Mouse (Mus musculus): ENCODE measurements at regions not wholly inside any gene's neighbourhood (a gene's known extent, or its start where the extent isn't known, plus 50 kb on each side); places are given as distances from the start of the nearest gene placed in this dataset.

GRCm38 (mm10) chr3:56489154-56489553 is 305.7 kb upstream of the Nbea start:
- Histone ChIP-seq H3K36me3 (replicated peaks) (no peaks in the 10 kb centered on the region), H3K27me3 (ENCODE audit: insufficient read depth, low read length) (no peaks in the 10 kb centered on the region), H3K9me3 (replicated peaks) (peaks cover 10% of the 10 kb centered on the region), H3K4me3 (ENCODE audit: low read depth, low read length) (no peak overlapping the region), H3K4me1 (ENCODE audit: insufficient read depth, low read depth, low read length) (no peaks in the 10 kb centered on the region)
- DNase-seq (ENCODE audit: low spot score) (no peak), ATAC-seq (ENCODE audit: extremely low read depth, insufficient number of reproducible peaks, low FRiP score, poor library complexity, severe bottlenecking) (no peak)
- TF ChIP-seq GATA2 (IDR thresholded peaks at IDR 0.05; ENCODE audit: borderline replicate concordance, low read depth, low read length) = no peak
- no peak for TF ChIP-seq TAL1 (conservative IDR thresholded peaks at IDR 0.05; ENCODE audit: low read depth, low read length)
- TF ChIP-seq POLR2AphosphoS5 (IDR thresholded peaks at IDR 0.05; ENCODE audit: insufficient replicate concordance, low read depth, low read length) = no peak

GRCm38 (mm10) chr3:56485550-56486400 is 302.3 kb upstream of the Nbea start:
- ATAC-seq (ENCODE audit: extremely low read depth, insufficient number of reproducible peaks, low FRiP score, poor library complexity, severe bottlenecking) = no peak
- TF ChIP-seq GATA1 (IDR thresholded peaks at IDR 0.05; ENCODE audit: borderline replicate concordance, low read length) (no peak), POLR2AphosphoS5 (IDR thresholded peaks at IDR 0.05; ENCODE audit: insufficient replicate concordance, low read depth, low read length) (no peak), CTCF (IDR thresholded peaks at IDR 0.05; ENCODE audit: low read depth, low read length) (no peak), GATA2 (IDR thresholded peaks at IDR 0.05; ENCODE audit: borderline replicate concordance, low read depth, low read length) (no peak), TAL1 (conservative IDR thresholded peaks at IDR 0.05; ENCODE audit: low read depth, low read length) (no peak)

GRCm38 (mm10) chr3:56484096-56484495 is 300.6 kb upstream of the Nbea start:
- Histone ChIP-seq H3K4me3 (ENCODE audit: low read depth, low read length) (no peak overlapping the region), H3K36me3 (replicated peaks) (no peaks in the 10 kb centered on the region), H3K9me3 (replicated peaks) (peaks cover 9% of the 10 kb centered on the region), H3K27me3 (ENCODE audit: insufficient read depth, low read length) (no peaks in the 10 kb centered on the region), H3K4me1 (ENCODE audit: insufficient read depth, low read depth, low read length) (no peaks in the 10 kb centered on the region)
- no peak for DNase-seq (ENCODE audit: low spot score)
- TF ChIP-seq GATA2 (IDR thresholded peaks at IDR 0.05; ENCODE audit: borderline replicate concordance, low read depth, low read length) (no peak), TAL1 (conservative IDR thresholded peaks at IDR 0.05; ENCODE audit: low read depth, low read length) (no peak)
- no peak for ATAC-seq (ENCODE audit: extremely low read depth, insufficient number of reproducible peaks, low FRiP score, poor library complexity, severe bottlenecking)

More at GRCm38 (mm10) chr3:56485550-56486400, 302.3 kb upstream of the Nbea start:
- Histone ChIP-seq H3K27me3 (ENCODE audit: insufficient read depth, low read length) (no peaks in the 10 kb centered on the region), H3K36me3 (replicated peaks) (no peaks in the 10 kb centered on the region), H3K9me3 (replicated peaks) (peaks cover 10% of the 10 kb centered on the region), H3K4me3 (ENCODE audit: low read depth, low read length) (no peak overlapping the region), H3K4me1 (ENCODE audit: insufficient read depth, low read depth, low read length) (no peaks in the 10 kb centered on the region)
- DNase-seq (ENCODE audit: low spot score) = no peak

- no peaks in the 10 kb centered on the region for H3K4me1 ChIP-seq (ENCODE audit: insufficient read depth, low read depth, low read length)
- DNase-seq (ENCODE audit: low spot score) (no peak), ATAC-seq (ENCODE audit: extremely low read depth, insufficient number of reproducible peaks, low FRiP score, poor library complexity, severe bottlenecking) (no peak)
- H3K9me3 ChIP-seq (replicated peaks) = peaks cover 7% of the 10 kb centered on the region; the same call in 1 of the 2 replicates
- TF ChIP-seq POLR2AphosphoS5 (IDR thresholded peaks at IDR 0.05; ENCODE audit: insufficient replicate concordance, low read depth, low read length) (no peak), GATA1 (IDR thresholded peaks at IDR 0.05; ENCODE audit: borderline replicate concordance, low read length) (no peak), TAL1 (conservative IDR thresholded peaks at IDR 0.05; ENCODE audit: low read depth, low read length) (no peak), CTCF (IDR thresholded peaks at IDR 0.05; ENCODE audit: low read depth, low read length) (no peak)
- H3K36me3 ChIP-seq (replicated peaks) = no peaks in the 10 kb centered on the region
- no peaks in the 10 kb centered on the region for H3K27me3 ChIP-seq (ENCODE audit: insufficient read depth, low read length)
- H3K4me3 ChIP-seq (ENCODE audit: low read depth, low read length) = no peak overlapping the region
These were observed 299.9 kb upstream of the Nbea start for GRCm38 (mm10) chr3:56483370-56483769.

- H3K9me3 ChIP-seq (replicated peaks) = peaks cover 5% of the 10 kb centered on the region
- H3K36me3 ChIP-seq (replicated peaks) = no peaks in the 10 kb centered on the region
- no peaks in the 10 kb centered on the region for H3K27me3 ChIP-seq (ENCODE audit: insufficient read depth, low read length)
- DNase-seq (ENCODE audit: low spot score) (no peak), ATAC-seq (ENCODE audit: extremely low read depth, insufficient number of reproducible peaks, low FRiP score, poor library complexity, severe bottlenecking) (no peak)
- TF ChIP-seq CTCF (IDR thresholded peaks at IDR 0.05; ENCODE audit: low read depth, low read length) (no peak), GATA2 (IDR thresholded peaks at IDR 0.05; ENCODE audit: borderline replicate concordance, low read depth, low read length) (no peak), TAL1 (conservative IDR thresholded peaks at IDR 0.05; ENCODE audit: low read depth, low read length) (no peak), GATA1 (IDR thresholded peaks at IDR 0.05; ENCODE audit: borderline replicate concordance, low read length) (no peak), POLR2AphosphoS5 (IDR thresholded peaks at IDR 0.05; ENCODE audit: insufficient replicate concordance, low read depth, low read length) (no peak)
- no peaks in the 10 kb centered on the region for H3K4me1 ChIP-seq (ENCODE audit: insufficient read depth, low read depth, low read length)
- no peak overlapping the region for H3K4me3 ChIP-seq (ENCODE audit: low read depth, low read length)
These were observed 296.0 kb upstream of the Nbea start for GRCm38 (mm10) chr3:56479529-56479928.

- H3K9me3 ChIP-seq (replicated peaks) = peaks cover 5% of the 10 kb centered on the region
- TF ChIP-seq TAL1 (conservative IDR thresholded peaks at IDR 0.05; ENCODE audit: low read depth, low read length) (no peak), GATA2 (IDR thresholded peaks at IDR 0.05; ENCODE audit: borderline replicate concordance, low read depth, low read length) (no peak), GATA1 (IDR thresholded peaks at IDR 0.05; ENCODE audit: borderline replicate concordance, low read length) (no peak), CTCF (IDR thresholded peaks at IDR 0.05; ENCODE audit: low read depth, low read length) (no peak), POLR2AphosphoS5 (IDR thresholded peaks at IDR 0.05; ENCODE audit: insufficient replicate concordance, low read depth, low read length) (no peak)
- H3K4me3 ChIP-seq (ENCODE audit: low read depth, low read length) = no peak overlapping the region
- DNase-seq (ENCODE audit: low spot score) (no peak), ATAC-seq (ENCODE audit: extremely low read depth, insufficient number of reproducible peaks, low FRiP score, poor library complexity, severe bottlenecking) (no peak)
- H3K27me3 ChIP-seq (ENCODE audit: insufficient read depth, low read length) = no peaks in the 10 kb centered on the region
- no peaks in the 10 kb centered on the region for H3K36me3 ChIP-seq (replicated peaks)
- H3K4me1 ChIP-seq (ENCODE audit: insufficient read depth, low read depth, low read length) = no peaks in the 10 kb centered on the region
These were observed 295.1 kb upstream of the Nbea start for GRCm38 (mm10) chr3:56478544-56479140.

Data from G1E (cell line).